Mouse (Mus musculus) midbrain, embryonic 10.5 days (tissue): ENCODE results near the gene Mdn1. TPM values are rescaled to one million over a fixed set of nuclear protein-coding genes. Genes with fewer than 3 reads are reported as not detected.

Experiments used
- DNase-seq: peaks from one replicate; pipeline ENCODE4 v3.0.0-alpha.2; 2017; ENCODE audit warnings: low spot score
- H3K27ac ChIP-seq: fragments of 300-500 bp; sonication (generic); replicated peaks from 2 replicates; pipeline ENCODE4 v1.5.1; 2016; ENCODE audit warnings: mild to moderate bottlenecking
- H3K27me3 ChIP-seq: fragments of 300-500 bp; sonication (generic); 2 replicates; pipeline ENCODE4 v1.6.1; 2016; ENCODE audit warnings: low read depth, mild to moderate bottlenecking; ENCODE audit not compliant: poor library complexity, severe bottlenecking
- H3K36me3 ChIP-seq: fragments of 300-500 bp; sonication (generic); 2 replicates; pipeline ENCODE4 v1.6.1; 2016; ENCODE audit warnings: mild to moderate bottlenecking, moderate library complexity
- H3K4me1 ChIP-seq: fragments of 300-500 bp; sonication (generic); 2 replicates; pipeline ENCODE4 v1.6.1; 2016
- H3K4me3 ChIP-seq: fragments of 300-500 bp; sonication (generic); 2 replicates; pipeline ENCODE4 v1.5.1; 2016; ENCODE audit warnings: mild to moderate bottlenecking, moderate library complexity
- H3K9me3 ChIP-seq: fragments of 300-500 bp; sonication (generic); replicated peaks from 2 replicates; pipeline ENCODE4 v1.6.1; 2016; ENCODE audit warnings: mild to moderate bottlenecking
- WGBS: fragments of 180-500 bp; shearing (Covaris S2); methylation state at CpG from one replicate; pipeline ENCODE4 v1.1.7; 2016; 5-methylcytosine and 5-hydroxymethylcytosine counted together
- polyA plus RNA-seq: library from polyadenylated mRNA; unstranded; fragments of >200 nt; fragmentation: Nextera tagmentation; extraction: Ambion mirVana; gene quantifications from 2 replicates; pipeline ENCODE4 v1.2.1, GENCODE M21; 2016

The Mdn1 gene
- polyA plus RNA-seq, 1 experiment from 2014 or later: 16.5 TPM

GRCm38 (mm10) chr4:32799966-32800576 is 143.2 kb downstream of the Mdn1 start, which contains the start of gene Lyrm2:
Lyrm2 (plus strand) TSS chr4:32800253.
- under 1% methylated on average over 53 of the region's 53 CpGs for WGBS

DNA sequence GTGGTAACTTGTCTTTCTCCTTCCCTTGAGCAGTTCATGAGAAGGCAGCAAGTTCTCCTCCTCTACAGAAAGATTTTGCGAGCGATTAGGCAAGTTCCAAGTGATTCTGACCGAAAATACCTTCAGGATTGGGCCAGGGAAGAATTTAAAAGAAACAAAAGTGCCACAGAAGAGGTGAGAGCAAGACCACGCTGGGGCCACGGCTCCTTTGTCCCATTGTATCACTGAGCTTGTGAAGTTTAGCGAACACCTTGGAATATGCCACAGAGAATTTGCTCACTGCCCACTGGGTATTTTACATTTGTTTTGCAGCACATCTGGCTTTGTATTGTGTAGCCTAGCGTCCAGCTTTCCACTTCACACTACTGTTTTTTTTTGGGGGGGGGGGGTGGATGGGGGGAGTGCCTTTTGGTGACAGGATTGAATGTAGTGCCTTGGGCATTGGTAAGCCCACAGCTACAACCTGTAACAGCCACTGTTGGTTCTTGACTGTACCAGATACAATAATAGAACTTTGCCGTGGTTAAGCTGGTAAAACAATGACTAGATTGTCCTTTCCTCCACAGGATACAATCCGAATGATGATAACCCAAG is 143.8 kb downstream of the Mdn1 start:
- WGBS: 16% methylated on average over 9 of the region's 9 CpGs
- Histone ChIP-seq H3K27me3 (no peaks in the 10 kb centered on the region), H3K4me1 (peaks cover 11% of the 10 kb centered on the region)

More at GRCm38 (mm10) chr4:32799966-32800576, 143.2 kb downstream of the Mdn1 start, which contains the start of gene Lyrm2:
- H3K9me3 ChIP-seq: 0 out of 2 replicates have a peak, but pooled peaks cover 2% of the 10 kb centered on the region
- peak within 1 kb of the TSS; percentile 98 for H3K27ac ChIP-seq
- no peaks in the 10 kb centered on the region for H3K27me3 ChIP-seq
- H3K4me1 ChIP-seq: peaks cover 11% of the 10 kb centered on the region
- DNase-seq: peak; percentile 89
- peak within 1 kb of the TSS; percentile 74 for H3K4me3 ChIP-seq
- peaks cover 28% of the 10 kb centered on the region for H3K36me3 ChIP-seq

GRCm38 (mm10) chr4:32817478-32817877 is 160.6 kb downstream of the Mdn1 start:
- no peak for DNase-seq
- Histone ChIP-seq H3K27me3 (no peaks in the 10 kb centered on the region), H3K4me3 (no peak overlapping the region), H3K36me3 (peaks cover 91% of the 10 kb centered on the region), H3K9me3 (no peaks in the 10 kb centered on the region), H3K27ac (no peak overlapping the region), H3K4me1 (peaks cover 4% of the 10 kb centered on the region; the same call in 1 of the 2 replicates)
- WGBS: 80% methylated on average over 5 of the region's 5 CpGs

More for the DNA sequence above, 143.8 kb downstream of the Mdn1 start:
- H3K4me3 ChIP-seq: peak overlapping the region; percentile 74
- H3K9me3 ChIP-seq: 0 out of 2 replicates have a peak, but pooled peaks cover 2% of the 10 kb centered on the region
- H3K36me3 ChIP-seq: peaks cover 34% of the 10 kb centered on the region
- DNase-seq: no peak
- H3K27ac ChIP-seq: peak overlapping the region; percentile 98

- peaks cover 82% of the 10 kb centered on the region for H3K36me3 ChIP-seq
- peaks cover 4% of the 10 kb centered on the region; the same call in 1 of the 2 replicates for H3K4me1 ChIP-seq
- no peaks in the 10 kb centered on the region for H3K27me3 ChIP-seq
- H3K4me3 ChIP-seq: no peak overlapping the region
- no peaks in the 10 kb centered on the region for H3K9me3 ChIP-seq
- 94% methylated on average over 3 of the region's 3 CpGs for WGBS
- H3K27ac ChIP-seq: no peak overlapping the region
- DNase-seq: no peak
Observed at GRCm38 (mm10) chr4:32820676-32821075, 163.8 kb downstream of the Mdn1 start.

GRCm38 (mm10) chr4:32824254-32824653 is 167.3 kb downstream of the Mdn1 start:
- no peak overlapping the region for H3K4me3 ChIP-seq
- no peak overlapping the region for H3K27ac ChIP-seq
- H3K9me3 ChIP-seq: no peaks in the 10 kb centered on the region
- 58% methylated on average over 8 of the region's 8 CpGs for WGBS
- no peak for DNase-seq
- peaks cover 48% of the 10 kb centered on the region for H3K36me3 ChIP-seq
- no peaks in the 10 kb centered on the region for H3K4me1 ChIP-seq
- H3K27me3 ChIP-seq: no peaks in the 10 kb centered on the region

Other genes with a start within 250 kb of the Mdn1 start
- gene Gja10, start 54.4 kb upstream of the Mdn1 start, polyA plus RNA-seq: 0.07 TPM in 2 replicates
- gene Casp8ap2, start 41.7 kb upstream of the Mdn1 start, polyA plus RNA-seq: 74.5 and 77.4 TPM in 2 replicates
- 124 and 142 TPM in 2 replicates for gene Lyrm2, start 143.1 kb downstream of the Mdn1 start, polyA plus RNA-seq